ENCODE assay signal across 29 mouse cellular contexts in the genomic region with DNA sequence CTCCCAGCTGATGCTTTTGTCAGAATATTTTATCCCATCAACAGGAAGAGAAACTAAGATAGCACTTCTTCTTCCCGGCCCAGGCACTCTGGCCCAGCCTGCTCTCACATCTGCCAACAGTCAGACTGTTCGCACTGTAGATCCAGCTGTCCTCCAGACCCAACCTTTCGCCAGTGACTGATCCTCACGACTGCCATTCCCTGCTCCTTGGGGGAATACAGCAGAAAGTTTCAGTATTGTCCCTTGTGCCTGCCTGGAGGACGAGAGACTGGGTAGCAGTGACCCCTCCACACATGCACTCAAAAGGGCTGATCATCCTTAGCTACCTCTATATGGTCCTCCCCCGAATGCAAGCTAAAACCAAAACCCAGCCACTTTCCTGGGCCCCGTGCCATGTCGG. TPM values are rescaled to one million over a fixed set of nuclear protein-coding genes. Genes with fewer than 3 reads are reported as not detected.
DNase-seq lines count a peak whose midpoint lies in the region; ATAC-seq and TF ChIP-seq lines count a peak whose summit lies in the region.
"Had no signal": no experiment of that assay in that cellular context is flagged by ENCODE, and none has a peak within 500 bp of the region (broad histone marks: within the 10 kb centered on the region; RNA-seq: fewer than 3 reads in every experiment).

No protein-coding gene starts in this region.

- H3K9ac ChIP-seq in heart, adult 2 months (ENCODE audit: low read depth, low read length), result no peak overlapping the region
- H3K9ac ChIP-seq in heart, embryonic 12.5 days, result no peak overlapping the region
- H3K9ac ChIP-seq: forebrain, embryonic 13.5 days; heart, embryonic 13.5 days; intestine, embryonic 15.5 days; limb, embryonic 12.5 days; liver, embryonic 14.5 days; neural tube, embryonic 12.5 days had no signal

- H3K27me3 ChIP-seq in heart, adult 2 months (ENCODE audit: control insufficient read depth, insufficient read depth, low read length), result no peaks in the 10 kb centered on the region
- H3K27me3 ChIP-seq in heart, embryonic 12.5 days (replicated peaks), result no peaks in the 10 kb centered on the region
- H3K27me3 ChIP-seq: embryonic facial prominence, embryonic 13.5 days; forebrain, embryonic 13.5 days; heart, embryonic 13.5 days; intestine, embryonic 15.5 days; limb, embryonic 12.5 days; neural tube, embryonic 12.5 days had no signal

- no peak for TF ChIP-seq CTCF in heart, adult 2 months (IDR thresholded peaks at IDR 0.05)

- peaks cover 9% of the 10 kb centered on the region for H3K36me3 ChIP-seq in heart, adult 2 months (ENCODE audit: control insufficient read depth, insufficient read depth, low read length)
- H3K36me3 ChIP-seq in heart, embryonic 12.5 days, result peaks cover 50% of the 10 kb centered on the region

- DNase-seq in heart, adult 2 months, result peak; percentile 51 to 54
- peak; percentile 26 for DNase-seq in lung, postnatal 10 days
- DNase-seq in lung, adult 18-20 months, result no peak
- peak; percentile 48 to 55 for DNase-seq in heart, postnatal 10 days
- DNase-seq in heart, postnatal 4 days, result peak; percentile 49
- no peak for DNase-seq in left cerebral cortex, adult 8-10 months (ENCODE audit: low spot score in 2 of 2)
- DNase-seq: adrenal gland, adult 8-10 months; cerebellum, adult 18-20 months; cerebellum, postnatal 25 days; gastrocnemius, adult 2 months; kidney, adult 8-10 months; midbrain, embryonic 14.5 days; retina, postnatal 1 day; thymus, adult 2 months; thymus, postnatal 4 days had no signal

- H3K9me3 ChIP-seq in heart, embryonic 12.5 days (replicated peaks), result no peaks in the 10 kb centered on the region
- H3K9me3 ChIP-seq: embryonic facial prominence, embryonic 13.5 days; forebrain, embryonic 13.5 days; heart, embryonic 13.5 days; hindbrain, embryonic 10.5 days; intestine, embryonic 15.5 days; limb, embryonic 12.5 days; neural tube, embryonic 12.5 days had no signal

- intact Hi-C loops in heart, adult 2 months (cut with DNase I), result no loop called here
- intact Hi-C loops in heart, postnatal 10 days (cut with DNase I), result no loop called here

- peak overlapping the region; percentile 65 for H3K27ac ChIP-seq in heart, adult 2 months
- H3K27ac ChIP-seq in heart, embryonic 12.5 days (ENCODE audit: poor library complexity, severe bottlenecking), result no peak overlapping the region
- H3K27ac ChIP-seq: embryonic facial prominence, embryonic 13.5 days; forebrain, embryonic 13.5 days; gastrocnemius, adult 2 months; heart, embryonic 13.5 days; hindbrain, embryonic 10.5 days; intestine, embryonic 15.5 days; liver, embryonic 14.5 days; neural tube, embryonic 12.5 days had no signal

- H3K4me2 ChIP-seq in heart, embryonic 12.5 days, result no peak overlapping the region
- H3K4me2 ChIP-seq: embryonic facial prominence, embryonic 13.5 days; forebrain, embryonic 13.5 days; heart, embryonic 13.5 days; intestine, embryonic 15.5 days; limb, embryonic 12.5 days; neural tube, embryonic 12.5 days had no signal

- peaks cover 4% of the 10 kb centered on the region; the same call in 1 of the 2 replicates for H3K4me1 ChIP-seq in heart, adult 2 months (ENCODE audit: control insufficient read depth, insufficient read depth, low read length)
- H3K4me1 ChIP-seq in heart, embryonic 12.5 days (replicated peaks), result no peaks in the 10 kb centered on the region
- H3K4me1 ChIP-seq: heart, embryonic 13.5 days; limb, embryonic 12.5 days; neural tube, embryonic 12.5 days had no signal

- no peak for TF ChIP-seq POLR2A in heart, adult 2 months (IDR thresholded peaks at IDR 0.05; ENCODE audit: insufficient read depth, low read depth, low read length)

- no peak overlapping the region for H3K4me3 ChIP-seq in heart, adult 2 months
- no peak overlapping the region for H3K4me3 ChIP-seq in heart, embryonic 12.5 days
- H3K4me3 ChIP-seq: embryonic facial prominence, embryonic 13.5 days; forebrain, embryonic 13.5 days; gastrocnemius, adult 2 months; heart, embryonic 13.5 days; hindbrain, embryonic 10.5 days; intestine, embryonic 15.5 days; limb, embryonic 12.5 days; neural tube, embryonic 12.5 days had no signal

- no peak for TF ChIP-seq EP300 in heart, adult 2 months (IDR thresholded peaks at IDR 0.05; ENCODE audit: insufficient read depth, low read depth, low read length)

- H3K79me2 ChIP-seq in heart, adult 2 months (replicated peaks; ENCODE audit: control insufficient read depth, insufficient read depth, low read length), result no peaks in the 10 kb centered on the region

- ATAC-seq in heart, embryonic 12.5 days (ENCODE audit: insufficient number of reproducible peaks, low FRiP score), result no peak
- ATAC-seq: forebrain, embryonic 13.5 days; hindbrain, embryonic 16.5 days; intestine, embryonic 15.5 days had no signal

- WGBS in heart, adult 2 months, result 66% methylated on average over 8 of the region's 8 CpGs
- WGBS in heart, embryonic 12.5 days, result 85% methylated on average over 8 of the region's 8 CpGs

RNA-seq across cellular contexts. Expression of a gene that starts 9.4 kb away (rescaled TPM):
- total RNA-seq in heart, adult 2 months (2021), result under 1 TPM; 0.05 to 0.27 TPM
- 0.41 and 0.70 TPM in 2 replicates for polyA plus RNA-seq in heart, adult 2 months (2012; rRNA removed)
- 0.15 TPM in 1 of 2 replicates, not detected in the other for polyA plus RNA-seq in heart, embryonic 12.5 days (2016; fragmentation: Nextera tagmentation; extraction: Ambion mirVana)
- under 1 TPM; 0.10 to 0.31 TPM for total RNA-seq in heart, postnatal 10 days (2021)
- under 1 TPM in 1 of 2 experiments, not detected in 1; 0.12 TPM for total RNA-seq in heart, postnatal 4 days (2021)
- not detected for total RNA-seq in left cerebral cortex, adult 8-10 months (2022)
- total RNA-seq: gastrocnemius, adult 2 months; layer of hippocampus, postnatal 14 days; MEL had no signal
- polyA plus RNA-seq: embryonic facial prominence, embryonic 13.5 days; forebrain, embryonic 13.5 days; hindbrain, embryonic 16.5 days; limb, embryonic 12.5 days; neural tube, embryonic 12.5 days had no signal

RNA-seq across cellular contexts. Expression of a gene that starts 29.5 kb away (rescaled TPM):
- total RNA-seq in heart, adult 2 months (2021), result 10 to 100 TPM; 46.7 to 50.7 TPM
- polyA plus RNA-seq in heart, adult 2 months (2012; rRNA removed), result 27.6 and 35.9 TPM in 2 replicates
- polyA plus RNA-seq in heart, embryonic 12.5 days (2016; fragmentation: Nextera tagmentation; extraction: Ambion mirVana), result 11.2 and 11.5 TPM in 2 replicates
- total RNA-seq in heart, postnatal 10 days (2021), result 10 to 100 TPM; 54.8 to 56.2 TPM
- total RNA-seq in heart, postnatal 4 days (2021), result 10 to 100 TPM; 56.2 to 56.9 TPM
- 10 to 100 TPM; 57.8 to 60.1 (median 58.8) TPM for total RNA-seq in left cerebral cortex, adult 8-10 months (2022)

RNA-seq across cellular contexts. Expression of a gene that starts 31.8 kb away (rescaled TPM):
- 10 to 100 TPM; 17.1 to 18.7 TPM for total RNA-seq in heart, adult 2 months (2021)
- 42.5 and 45.0 TPM in 2 replicates for polyA plus RNA-seq in heart, adult 2 months (2012; rRNA removed)
- polyA plus RNA-seq in heart, embryonic 12.5 days (2016; fragmentation: Nextera tagmentation; extraction: Ambion mirVana), result 15.7 and 16.1 TPM in 2 replicates
- 10 to 100 TPM; 29.5 to 30.7 TPM for total RNA-seq in heart, postnatal 10 days (2021)
- total RNA-seq in heart, postnatal 4 days (2021), result 10 to 100 TPM; 24.8 to 26.1 TPM
- total RNA-seq in left cerebral cortex, adult 8-10 months (2022), result 10 to 100 TPM in 1 of 4 experiments, 1 to 10 TPM in 3; 8.3 to 10.1 (median 9.5) TPM

RNA-seq across cellular contexts. Expression of a gene that starts 50.2 kb away (rescaled TPM):
- total RNA-seq in heart, adult 2 months (2021), result 100 to 1,000 TPM; 106 to 125 TPM
- 61.6 and 99.5 TPM in 2 replicates for polyA plus RNA-seq in heart, adult 2 months (2012; rRNA removed)
- polyA plus RNA-seq in heart, embryonic 12.5 days (2016; fragmentation: Nextera tagmentation; extraction: Ambion mirVana), result 175 and 177 TPM in 2 replicates
- total RNA-seq in heart, postnatal 10 days (2021), result 100 to 1,000 TPM; 106 to 112 TPM
- total RNA-seq in heart, postnatal 4 days (2021), result 100 to 1,000 TPM; 146 to 151 TPM
- 100 to 1,000 TPM; 144 to 158 (median 146) TPM for total RNA-seq in left cerebral cortex, adult 8-10 months (2022)

RNA-seq across cellular contexts. Expression of a gene that starts 59.2 kb away (rescaled TPM):
- under 1 TPM in 1 of 2 experiments, not detected in 1; 0.05 TPM for total RNA-seq in heart, adult 2 months (2021)
- polyA plus RNA-seq in heart, adult 2 months (2012; rRNA removed), result 0.04 TPM in 1 of 2 replicates, not detected in the other
- polyA plus RNA-seq in heart, embryonic 12.5 days (2016; fragmentation: Nextera tagmentation; extraction: Ambion mirVana), result 0.21 TPM in 1 of 2 replicates, not detected in the other
- under 1 TPM; 0.20 to 0.55 TPM for total RNA-seq in heart, postnatal 10 days (2021)
- under 1 TPM in 1 of 2 experiments, not detected in 1; 0.07 TPM for total RNA-seq in heart, postnatal 4 days (2021)
- 1 to 10 TPM in 2 of 4 experiments, under 1 TPM in 2; 0.66 to 1.6 (median 1.1) TPM for total RNA-seq in left cerebral cortex, adult 8-10 months (2022)
- total RNA-seq: gastrocnemius, adult 2 months; megakaryocyte, adult 5-6 weeks had no signal
- polyA plus RNA-seq: C2C12 had no signal

Comparison
In these comparisons a context has a peak if more than half of its experiments do, and no peak if none do; other contexts are left out.
1. DNase-seq: peak in heart, adult 2 months (2 of 2), lung, postnatal 10 days (single experiment), heart, postnatal 10 days (2 of 2) and heart, postnatal 4 days (single experiment); none in lung, adult 18-20 months (0 of 2) and left cerebral cortex, adult 8-10 months (0 of 2).